Mouse (Mus musculus) hindbrain, embryonic 13.5 days (tissue): Measurements from ENCODE around the gene Mlh3. TPM values are rescaled to one million over a fixed set of nuclear protein-coding genes. Genes with fewer than 3 reads are reported as not detected.

Experiments
- ATAC-seq: fragments of 200-750 bp; cut with Nextera tagmentation; 2 replicates; pipeline ENCODE4 v1.8.0; 2017; ENCODE audit warnings: moderate TSS enrichment; ENCODE audit not compliant: low FRiP score
- H3K27ac ChIP-seq: fragments of 300-500 bp; sonication (generic); 2 replicates; pipeline ENCODE4 v1.5.1; 2015; ENCODE audit warnings: inconsistent platforms, mild to moderate bottlenecking, moderate library complexity
- H3K27me3 ChIP-seq: fragments of 300-500 bp; sonication (generic); 2 replicates; pipeline ENCODE4 v1.6.1; 2015; ENCODE audit warnings: mild to moderate bottlenecking, inconsistent platforms
- H3K36me3 ChIP-seq: fragments of 300-500 bp; sonication (generic); 2 replicates; pipeline ENCODE4 v1.6.1; 2015; ENCODE audit warnings: mild to moderate bottlenecking, inconsistent platforms
- H3K4me1 ChIP-seq: fragments of 300-500 bp; sonication (generic); replicated peaks from 2 replicates; pipeline ENCODE4 v1.6.1; 2015; ENCODE audit warnings: inconsistent platforms
- H3K4me2 ChIP-seq: fragments of 300-500 bp; sonication (generic); 2 replicates; pipeline ENCODE4 v1.6.1; 2015; ENCODE audit warnings: inconsistent platforms, mild to moderate bottlenecking, moderate library complexity
- H3K4me3 ChIP-seq: fragments of 300-500 bp; sonication (generic); 2 replicates; pipeline ENCODE4 v1.5.1; 2015; ENCODE audit warnings: mild to moderate bottlenecking, inconsistent platforms
- H3K9ac ChIP-seq: fragments of 300-500 bp; sonication (generic); 2 replicates; pipeline ENCODE4 v1.6.1; 2015; ENCODE audit warnings: mild to moderate bottlenecking, inconsistent platforms
- H3K9me3 ChIP-seq: fragments of 300-500 bp; sonication (generic); 2 replicates; pipeline ENCODE4 v1.6.1; 2016; ENCODE audit warnings: inconsistent platforms
- whole genome bisulfite sequencing: fragments of 180-500 bp; shearing (Covaris S2); methylation state at CpG from one replicate; pipeline ENCODE4 v1.1.7; 2015; 5-methylcytosine and 5-hydroxymethylcytosine counted together
- polyA plus RNA-seq: library from polyadenylated mRNA; unstranded; fragments of >200 nt; fragmentation: Nextera tagmentation; extraction: Ambion mirVana; gene quantifications from 2 replicates; pipeline ENCODE4 v1.2.1, GENCODE M21; 2015

Mlh3 gene
- polyA plus RNA-seq, 1 experiment from 2014 or later: 9.8 TPM

- Histone ChIP-seq H3K9ac (peak overlapping the region; percentile 90), H3K9me3 (no peaks in the 10 kb centered on the region), H3K36me3 (peaks cover 15% of the 10 kb centered on the region), H3K27ac (peak overlapping the region; percentile 86), H3K27me3 (no peaks in the 10 kb centered on the region), H3K4me1 (peaks cover 6% of the 10 kb centered on the region), H3K4me2 (peak overlapping the region; percentile 78), H3K4me3 (peak overlapping the region; percentile 72)
- ATAC-seq: peak; percentile 27; the same call in 1 of the 2 replicates
- WGBS: 4% methylated on average over 10 of the region's 10 CpGs
These were observed 9.1 kb upstream of the Mlh3 start for GRCm38 (mm10) chr12:85279396-85280080.

- Histone ChIP-seq H3K9me3 (no peaks in the 10 kb centered on the region), H3K4me2 (no peak overlapping the region), H3K27ac (no peak overlapping the region), H3K36me3 (peaks cover 16% of the 10 kb centered on the region), H3K4me1 (peaks cover 6% of the 10 kb centered on the region), H3K4me3 (no peak overlapping the region), H3K27me3 (no peaks in the 10 kb centered on the region), H3K9ac (no peak overlapping the region)
- no peak for ATAC-seq
- 97% methylated on average over 10 of the region's 10 CpGs for WGBS
These were observed 8.5 kb upstream of the Mlh3 start for GRCm38 (mm10) chr12:85278919-85279318.

GRCm38 (mm10) chr12:85276273-85276672 is 5.9 kb upstream of the Mlh3 start:
- H3K36me3 ChIP-seq: peaks cover 16% of the 10 kb centered on the region

GRCm38 (mm10) chr12:85273508-85273907 is 3.1 kb upstream of the Mlh3 start:
- no peak for ATAC-seq
- Histone ChIP-seq H3K4me2 (no peak overlapping the region), H3K9ac (no peak overlapping the region), H3K9me3 (no peaks in the 10 kb centered on the region), H3K27ac (no peak overlapping the region), H3K4me1 (peaks cover 2% of the 10 kb centered on the region; the same call in 1 of the 2 replicates), H3K27me3 (no peaks in the 10 kb centered on the region), H3K36me3 (peaks cover 18% of the 10 kb centered on the region), H3K4me3 (no peak overlapping the region)
- WGBS: 86% methylated on average over 10 of the region's 10 CpGs

More at GRCm38 (mm10) chr12:85276273-85276672, 5.9 kb upstream of the Mlh3 start:
- no peak overlapping the region for H3K4me2 ChIP-seq
- H3K4me3 ChIP-seq: no peak overlapping the region
- no peak for ATAC-seq
- peaks cover 6% of the 10 kb centered on the region for H3K4me1 ChIP-seq
- no peaks in the 10 kb centered on the region for H3K9me3 ChIP-seq
- WGBS: 69% methylated on average over 5 of the region's 5 CpGs
- H3K9ac ChIP-seq: no peak overlapping the region
- H3K27me3 ChIP-seq: no peaks in the 10 kb centered on the region
- H3K27ac ChIP-seq: no peak overlapping the region

- Histone ChIP-seq H3K9ac (no peak overlapping the region), H3K36me3 (peaks cover 22% of the 10 kb centered on the region), H3K9me3 (no peaks in the 10 kb centered on the region), H3K4me1 (peaks cover 2% of the 10 kb centered on the region; the same call in 1 of the 2 replicates), H3K4me2 (no peak overlapping the region), H3K27me3 (no peaks in the 10 kb centered on the region), H3K27ac (no peak overlapping the region), H3K4me3 (no peak overlapping the region)
- 79% methylated on average over 4 of the region's 4 CpGs for WGBS
- ATAC-seq: no peak
These were observed 1.4 kb upstream of the Mlh3 start for GRCm38 (mm10) chr12:85271843-85272206.

DNA sequence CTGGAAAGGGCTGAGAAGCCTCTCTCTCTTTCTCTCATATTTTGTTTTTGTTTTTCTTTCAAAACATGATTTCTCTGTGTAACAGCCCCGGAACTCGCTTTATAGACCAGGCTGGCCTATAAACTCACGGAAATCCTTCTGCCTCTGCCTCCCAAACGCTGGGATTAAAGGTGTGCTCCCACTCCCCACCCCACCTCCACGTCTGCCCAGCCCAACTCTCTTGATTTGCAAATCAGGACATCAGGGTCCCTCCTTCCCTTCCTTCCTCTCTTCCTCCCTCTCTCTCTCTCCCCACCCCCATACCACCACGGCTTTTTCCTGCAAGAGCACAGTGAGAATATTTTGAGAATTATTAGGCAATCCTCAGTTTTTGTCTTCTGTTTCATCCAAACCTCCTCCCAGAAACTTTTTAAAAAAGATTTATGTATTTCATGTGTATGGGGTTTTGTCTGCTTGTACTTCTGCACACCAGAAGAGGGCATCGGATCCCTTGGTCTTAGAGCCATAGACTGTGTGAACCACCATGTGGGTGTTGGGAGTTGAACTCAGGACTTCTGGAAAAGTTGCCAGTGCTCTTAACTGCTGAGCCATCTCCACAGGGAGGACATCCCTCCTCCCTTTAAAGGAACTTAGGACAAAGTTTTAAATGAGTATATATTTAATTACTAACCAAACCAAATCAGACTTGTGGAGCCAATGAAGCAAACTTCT is 888 bp upstream of the Mlh3 start:
- peaks cover 2% of the 10 kb centered on the region; the same call in 1 of the 2 replicates for H3K4me1 ChIP-seq
- H3K27me3 ChIP-seq: no peaks in the 10 kb centered on the region
- no peak overlapping the region for H3K9ac ChIP-seq
- H3K4me3 ChIP-seq: no peak overlapping the region
- no peak overlapping the region for H3K27ac ChIP-seq
- H3K4me2 ChIP-seq: peak overlapping the region; percentile 55; the same call in 1 of the 2 replicates
- H3K36me3 ChIP-seq: peaks cover 24% of the 10 kb centered on the region
- 76% methylated on average over 7 of the region's 7 CpGs for WGBS
- H3K9me3 ChIP-seq: no peaks in the 10 kb centered on the region
- no peak for ATAC-seq

GRCm38 (mm10) chr12:85269821-85270220 is 578 bp downstream of the Mlh3 start:
- H3K4me1 ChIP-seq: peaks cover 2% of the 10 kb centered on the region; the same call in 1 of the 2 replicates
- ATAC-seq: 0 out of 2 replicates have a peak, but pooled peaks have one; percentile 6
- H3K36me3 ChIP-seq: peaks cover 16% of the 10 kb centered on the region
- H3K9ac ChIP-seq: peak overlapping the region; percentile 77
- H3K27me3 ChIP-seq: no peaks in the 10 kb centered on the region
- 64% methylated on average over 3 of the region's 3 CpGs for WGBS
- H3K4me2 ChIP-seq: peak overlapping the region; percentile 55
- peak overlapping the region; percentile 52 for H3K4me3 ChIP-seq
- H3K9me3 ChIP-seq: no peaks in the 10 kb centered on the region
- peak overlapping the region; percentile 85 for H3K27ac ChIP-seq

DNA sequence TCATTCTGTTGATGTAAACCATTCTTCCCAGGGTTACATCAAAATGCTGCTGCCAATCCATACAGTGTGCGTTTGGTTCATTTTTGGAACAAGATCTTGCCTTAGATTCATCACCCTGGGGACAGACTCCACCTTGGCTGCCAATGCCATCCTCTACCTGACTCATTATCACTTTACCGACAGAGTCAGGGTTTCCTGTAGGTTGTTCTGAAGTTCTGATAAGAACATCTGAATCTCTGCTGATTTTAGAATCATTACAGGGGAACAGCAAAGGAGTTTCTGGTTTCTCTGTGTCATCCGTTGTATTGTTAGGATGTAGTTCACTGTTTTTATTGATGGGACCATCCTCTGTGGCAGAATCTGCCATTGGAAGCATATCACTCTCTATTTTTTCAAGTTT is 4.2 kb downstream of the Mlh3 start:
- ATAC-seq: no peak
- no peak overlapping the region for H3K9ac ChIP-seq
- H3K4me2 ChIP-seq: no peak overlapping the region
- no peaks in the 10 kb centered on the region for H3K9me3 ChIP-seq
- H3K27ac ChIP-seq: no peak overlapping the region
- H3K36me3 ChIP-seq: peaks cover 12% of the 10 kb centered on the region
- WGBS: 89% methylated on average over 3 of the region's 3 CpGs
- H3K27me3 ChIP-seq: no peaks in the 10 kb centered on the region
- H3K4me1 ChIP-seq: peaks cover 11% of the 10 kb centered on the region; the same call in 1 of the 2 replicates
- H3K4me3 ChIP-seq: no peak overlapping the region

- 70% methylated on average over 7 of the region's 7 CpGs for WGBS
- H3K4me3 ChIP-seq: no peak overlapping the region
- H3K36me3 ChIP-seq: peaks cover 20% of the 10 kb centered on the region
These were observed 5.5 kb downstream of the Mlh3 start for GRCm38 (mm10) chr12:85264940-85265339.

GRCm38 (mm10) chr12:85264531-85264930 is 5.9 kb downstream of the Mlh3 start:
- Histone ChIP-seq H3K9me3 (no peaks in the 10 kb centered on the region), H3K27ac (no peak overlapping the region), H3K36me3 (peaks cover 20% of the 10 kb centered on the region), H3K4me3 (no peak overlapping the region), H3K4me1 (peaks cover 8% of the 10 kb centered on the region; the same call in 1 of the 2 replicates), H3K27me3 (no peaks in the 10 kb centered on the region), H3K9ac (no peak overlapping the region), H3K4me2 (no peak overlapping the region)
- 76% methylated on average over 8 of the region's 8 CpGs for WGBS
- ATAC-seq: no peak

More at GRCm38 (mm10) chr12:85264940-85265339, 5.5 kb downstream of the Mlh3 start:
- Histone ChIP-seq H3K27me3 (no peaks in the 10 kb centered on the region), H3K4me2 (no peak overlapping the region), H3K4me1 (peaks cover 10% of the 10 kb centered on the region; the same call in 1 of the 2 replicates), H3K9me3 (no peaks in the 10 kb centered on the region), H3K27ac (no peak overlapping the region), H3K9ac (no peak overlapping the region)
- ATAC-seq: no peak

GRCm38 (mm10) chr12:85263190-85263589 is 7.2 kb downstream of the Mlh3 start:
- Histone ChIP-seq H3K4me1 (peaks cover 8% of the 10 kb centered on the region; the same call in 1 of the 2 replicates), H3K9ac (no peak overlapping the region), H3K36me3 (peaks cover 24% of the 10 kb centered on the region), H3K4me3 (no peak overlapping the region), H3K9me3 (no peaks in the 10 kb centered on the region), H3K27ac (no peak overlapping the region), H3K27me3 (no peaks in the 10 kb centered on the region), H3K4me2 (no peak overlapping the region)
- WGBS: 87% methylated on average over 5 of the region's 5 CpGs
- ATAC-seq: no peak

GRCm38 (mm10) chr12:85262489-85262888 is 7.9 kb downstream of the Mlh3 start:
- peak overlapping the region; percentile 56; the same call in 1 of the 2 replicates for H3K27ac ChIP-seq
- peaks cover 22% of the 10 kb centered on the region for H3K36me3 ChIP-seq
- no peak overlapping the region for H3K9ac ChIP-seq
- WGBS: 53% methylated on average over 10 of the region's 10 CpGs
- no peak for ATAC-seq
- H3K4me3 ChIP-seq: no peak overlapping the region
- H3K4me2 ChIP-seq: no peak overlapping the region
- H3K9me3 ChIP-seq: no peaks in the 10 kb centered on the region
- peaks cover 8% of the 10 kb centered on the region; the same call in 1 of the 2 replicates for H3K4me1 ChIP-seq
- H3K27me3 ChIP-seq: no peaks in the 10 kb centered on the region
